Mouse (Mus musculus): ENCODE measurements at regions not wholly inside any gene's neighbourhood (a gene's known extent, or its start where the extent isn't known, plus 50 kb on each side); places are given as distances from the start of the nearest gene placed in this dataset.

DNA sequence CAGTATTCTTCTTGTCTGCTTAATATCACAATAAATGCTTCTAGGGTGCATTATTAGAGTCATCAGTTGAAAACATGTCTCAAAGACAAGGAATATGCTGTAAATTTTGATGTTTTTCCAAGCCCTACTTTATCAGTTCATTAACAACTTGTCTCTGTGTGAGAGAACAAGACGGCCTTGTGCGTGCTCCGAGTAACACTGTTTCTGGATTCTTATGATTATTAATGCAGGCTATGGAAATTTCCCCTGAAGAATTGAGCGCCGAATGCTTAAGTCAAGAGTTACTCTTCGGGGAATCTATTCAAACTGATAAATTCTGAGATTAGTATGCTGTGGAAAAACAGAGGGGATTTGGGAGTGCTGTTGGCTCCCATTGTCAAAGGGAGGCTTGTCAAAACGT, 72.2 kb upstream of the B3gat2 start:
- Histone ChIP-seq H3K4me2 (replicated peaks) (no peak overlapping the region), H3K27me3 (no peaks in the 10 kb centered on the region), H3K9me3 (replicated peaks) (no peaks in the 10 kb centered on the region), H3K27ac (replicated peaks) (no peak overlapping the region), H3K4me3 (replicated peaks) (no peak overlapping the region), H3K36me3 (no peaks in the 10 kb centered on the region), H3K4me1 (no peaks in the 10 kb centered on the region), H3K9ac (no peak overlapping the region)
- no peak for ATAC-seq (ENCODE audit: insufficient number of reproducible peaks, low FRiP score, low TSS enrichment, low read depth)
- WGBS, result 81% methylated on average over 7 of the region's 7 CpGs

DNA sequence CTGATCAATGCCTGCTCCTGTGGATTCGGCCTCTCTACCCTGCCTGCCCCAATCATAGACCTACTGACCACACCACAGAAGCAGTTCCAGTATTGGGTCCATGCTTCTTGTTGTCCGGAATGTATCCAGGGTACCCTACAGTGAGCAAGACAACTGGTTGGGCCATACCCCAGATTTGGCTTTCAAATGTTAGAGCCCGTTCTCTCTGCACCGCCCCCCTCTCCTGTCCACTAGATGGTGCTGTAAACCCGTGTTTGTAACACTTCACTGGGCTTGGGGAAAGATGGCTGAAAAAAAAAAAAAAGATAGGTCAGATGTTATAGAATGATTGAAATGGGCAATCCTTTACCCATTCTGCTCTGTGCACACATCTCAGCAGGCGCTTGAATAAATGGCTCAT, 56.1 kb upstream of the B3gat2 start:
- no peaks in the 10 kb centered on the region for H3K36me3 ChIP-seq
- no peaks in the 10 kb centered on the region for H3K27me3 ChIP-seq
- no peak overlapping the region for H3K9ac ChIP-seq
- ATAC-seq (ENCODE audit: insufficient number of reproducible peaks, low FRiP score, low TSS enrichment, low read depth), result no peak
- 21% methylated on average over 6 of the region's 6 CpGs for WGBS
- H3K4me1 ChIP-seq, result no peaks in the 10 kb centered on the region
- no peak overlapping the region for H3K27ac ChIP-seq (replicated peaks)
- H3K9me3 ChIP-seq (replicated peaks), result no peaks in the 10 kb centered on the region
- H3K4me3 ChIP-seq (replicated peaks), result no peak overlapping the region
- H3K4me2 ChIP-seq (replicated peaks), result no peak overlapping the region

- Histone ChIP-seq H3K36me3 (no peaks in the 10 kb centered on the region), H3K4me2 (replicated peaks) (no peak overlapping the region), H3K9ac (no peak overlapping the region), H3K27me3 (no peaks in the 10 kb centered on the region), H3K27ac (replicated peaks) (no peak overlapping the region), H3K4me1 (no peaks in the 10 kb centered on the region), H3K9me3 (replicated peaks) (no peaks in the 10 kb centered on the region), H3K4me3 (replicated peaks) (no peak overlapping the region)
- no peak for ATAC-seq (ENCODE audit: insufficient number of reproducible peaks, low FRiP score, low TSS enrichment, low read depth)
- WGBS, result 42% methylated on average over 4 of the region's 4 CpGs
Measured at GRCm38 (mm10) chr1:23706450-23706849, 55.1 kb upstream of the B3gat2 start.
